In genomic region chr7:142045932-142046331, GRCm38 (mm10) we compare ENCODE assay signal across 22 mouse cellular contexts. TPM values are rescaled to one million over a fixed set of nuclear protein-coding genes. Genes with fewer than 3 reads are reported as not detected.
DNase-seq lines count a peak whose midpoint lies in the region; ATAC-seq and TF ChIP-seq lines count a peak whose summit lies in the region.
"Had no signal": no experiment of that assay in that cellular context is flagged by ENCODE, and none has a peak within 500 bp of the region (broad histone marks: within the 10 kb centered on the region; RNA-seq: fewer than 3 reads in every experiment).

No protein-coding gene starts in this region.

- WGBS in heart, adult 2 months = 68% methylated on average over 1 of the region's 1 CpGs
- 66% methylated on average over 1 of the region's 1 CpGs for WGBS in intestine, embryonic 15.5 days
- WGBS in intestine, embryonic 16.5 days = 26% methylated on average over 1 of the region's 1 CpGs
- WGBS in stomach, embryonic 16.5 days = 62% methylated on average over 1 of the region's 1 CpGs

- H3K4me2 ChIP-seq in intestine, embryonic 15.5 days (replicated peaks) = no peak overlapping the region
- H3K4me2 ChIP-seq in intestine, embryonic 16.5 days (ENCODE audit: low read depth, low read length) = no peak overlapping the region
- no peak overlapping the region for H3K4me2 ChIP-seq in stomach, embryonic 16.5 days (ENCODE audit: low read depth, low read length)
- H3K4me2 ChIP-seq: heart, embryonic 12.5 days; heart, embryonic 15.5 days; hindbrain, embryonic 14.5 days had no signal

- no peak for TF ChIP-seq CTCF in heart, adult 2 months (IDR thresholded peaks at IDR 0.05)

- H3K36me3 ChIP-seq in heart, adult 2 months (ENCODE audit: control insufficient read depth, insufficient read depth, low read length) = peaks cover 32% of the 10 kb centered on the region
- H3K36me3 ChIP-seq in intestine, embryonic 15.5 days = no peaks in the 10 kb centered on the region
- H3K36me3 ChIP-seq in intestine, embryonic 16.5 days (ENCODE audit: control insufficient read depth, insufficient read depth, low read length) = no peaks in the 10 kb centered on the region
- H3K36me3 ChIP-seq in stomach, embryonic 16.5 days (ENCODE audit: control insufficient read depth, insufficient read depth, low read length) = no peaks in the 10 kb centered on the region
- H3K36me3 ChIP-seq: heart, embryonic 15.5 days had no signal

- no peak for TF ChIP-seq POLR2A in heart, adult 2 months (IDR thresholded peaks at IDR 0.05; ENCODE audit: insufficient read depth, low read depth, low read length)

- no peak for TF ChIP-seq EP300 in heart, adult 2 months (IDR thresholded peaks at IDR 0.05; ENCODE audit: insufficient read depth, low read depth, low read length)

- no peak overlapping the region for H3K9ac ChIP-seq in heart, adult 2 months (ENCODE audit: low read depth, low read length)
- no peak overlapping the region for H3K9ac ChIP-seq in intestine, embryonic 15.5 days
- H3K9ac ChIP-seq in intestine, embryonic 16.5 days (ENCODE audit: low read depth, low read length) = no peak overlapping the region
- H3K9ac ChIP-seq in stomach, embryonic 16.5 days (ENCODE audit: low read length) = no peak overlapping the region
- H3K9ac ChIP-seq: heart, embryonic 12.5 days; heart, embryonic 15.5 days; hindbrain, embryonic 14.5 days had no signal

- intact Hi-C loops in heart, adult 2 months (cut with DNase I) = no loop called here
- intact Hi-C loops in heart, postnatal 14 days (cut with DNase I) = no loop called here
- intact Hi-C loops in left cerebral cortex, postnatal 25 days (cut with DNase I) = no loop called here

- H3K4me3 ChIP-seq in heart, adult 2 months = no peak overlapping the region
- no peak overlapping the region for H3K4me3 ChIP-seq in intestine, embryonic 15.5 days (replicated peaks)
- no peak overlapping the region for H3K4me3 ChIP-seq in intestine, embryonic 16.5 days (ENCODE audit: low read length)
- no peak overlapping the region for H3K4me3 ChIP-seq in stomach, embryonic 16.5 days (replicated peaks; ENCODE audit: low read length)
- H3K4me3 ChIP-seq: heart, embryonic 12.5 days; heart, embryonic 15.5 days had no signal

- ATAC-seq in intestine, embryonic 15.5 days = peak; percentile 81
- ATAC-seq in intestine, embryonic 16.5 days = peak; percentile 88
- ATAC-seq in stomach, embryonic 16.5 days (ENCODE audit: insufficient read depth, low FRiP score) = 0 out of 2 replicates have a peak, but pooled peaks have one; percentile 29
- ATAC-seq: activated CD4-positive, CD25-positive, alpha-beta regulatory T cell, adult 4 months; forebrain, embryonic 14.5 days; hindbrain, postnatal 0 days; inflammation-experienced regulatory T-cells, adult 6 months had no signal

- DNase-seq in heart, adult 2 months = no peak
- DNase-seq in heart, postnatal 14 days = no peak
- DNase-seq in left cerebral cortex, postnatal 25 days (ENCODE audit: low spot score in 2 of 2) = no peak
- DNase-seq: adrenal gland, adult 8-10 months; adrenal gland, postnatal 25 days; cerebellum, adult 18-20 months; cerebellum, adult 9-10 months; cerebellum, postnatal 14 days; gastrocnemius, postnatal 10 days; heart, adult 11 months; heart, postnatal 10 days; heart, postnatal 4 days had no signal

- no peaks in the 10 kb centered on the region for H3K9me3 ChIP-seq in intestine, embryonic 15.5 days
- no peaks in the 10 kb centered on the region for H3K9me3 ChIP-seq in intestine, embryonic 16.5 days (ENCODE audit: control insufficient read depth, low read length)
- no peaks in the 10 kb centered on the region for H3K9me3 ChIP-seq in stomach, embryonic 16.5 days (replicated peaks; ENCODE audit: control insufficient read depth, low read length)
- H3K9me3 ChIP-seq: heart, embryonic 12.5 days; heart, embryonic 15.5 days had no signal

- H3K4me1 ChIP-seq in heart, adult 2 months (ENCODE audit: control insufficient read depth, insufficient read depth, low read length) = peaks cover 21% of the 10 kb centered on the region
- H3K4me1 ChIP-seq in intestine, embryonic 15.5 days (replicated peaks) = 0 out of 2 replicates have a peak, but pooled peaks cover 2% of the 10 kb centered on the region
- H3K4me1 ChIP-seq in intestine, embryonic 16.5 days (ENCODE audit: control insufficient read depth, insufficient read depth, low read length) = peaks cover 10% of the 10 kb centered on the region
- H3K4me1 ChIP-seq in stomach, embryonic 16.5 days (ENCODE audit: control insufficient read depth, insufficient read depth, low read length) = no peaks in the 10 kb centered on the region

- no peaks in the 10 kb centered on the region for H3K27me3 ChIP-seq in heart, adult 2 months (ENCODE audit: control insufficient read depth, insufficient read depth, low read length)
- no peaks in the 10 kb centered on the region for H3K27me3 ChIP-seq in intestine, embryonic 15.5 days (replicated peaks)
- no peaks in the 10 kb centered on the region for H3K27me3 ChIP-seq in intestine, embryonic 16.5 days (replicated peaks; ENCODE audit: control insufficient read depth, insufficient read depth, low read length)
- H3K27me3 ChIP-seq in stomach, embryonic 16.5 days (ENCODE audit: control insufficient read depth, insufficient read depth, low read length) = no peaks in the 10 kb centered on the region
- H3K27me3 ChIP-seq: heart, embryonic 12.5 days; heart, embryonic 15.5 days had no signal

- H3K27ac ChIP-seq in heart, adult 2 months = peak overlapping the region; percentile 30
- H3K27ac ChIP-seq in intestine, embryonic 15.5 days = peak overlapping the region; percentile 19; the same call in 1 of the 2 replicates
- peak overlapping the region; percentile 55 for H3K27ac ChIP-seq in intestine, embryonic 16.5 days (ENCODE audit: low read length)
- H3K27ac ChIP-seq in stomach, embryonic 16.5 days (ENCODE audit: low read length) = peak overlapping the region; percentile 42; the same call in 1 of the 2 replicates
- H3K27ac ChIP-seq: heart, embryonic 15.5 days; hindbrain, embryonic 14.5 days; hindbrain, postnatal 0 days had no signal

- peaks cover 20% of the 10 kb centered on the region for H3K79me2 ChIP-seq in heart, adult 2 months (replicated peaks; ENCODE audit: control insufficient read depth, insufficient read depth, low read length)

RNA-seq across cellular contexts. Expression of gene Mob2, which starts 14.9 kb away (rescaled TPM):
- 10 to 100 TPM; 41.9 to 44.5 TPM for total RNA-seq in heart, adult 2 months (2021)
- 44.8 and 58.9 TPM in 2 replicates for polyA plus RNA-seq in heart, adult 2 months (2012; rRNA removed)
- total RNA-seq in heart, postnatal 14 days (2021) = 10 to 100 TPM; 39.9 to 43.0 TPM
- 57.8 and 61.8 TPM in 2 replicates for polyA plus RNA-seq in intestine, embryonic 15.5 days (2015; fragmentation: Nextera tagmentation; extraction: Ambion mirVana)
- polyA plus RNA-seq in intestine, embryonic 16.5 days (2015; fragmentation: Nextera tagmentation; extraction: Ambion mirVana) = 57.8 and 64.4 TPM in 2 replicates
- 73.9 and 75.9 TPM in 2 replicates for polyA plus RNA-seq in stomach, embryonic 16.5 days (2015; fragmentation: Nextera tagmentation; extraction: Ambion mirVana)
- 10 to 100 TPM; 33.7 to 37.8 TPM for total RNA-seq in left cerebral cortex, postnatal 25 days (2021)

RNA-seq across cellular contexts. Expression of gene Dusp8, which starts 49.7 kb away (rescaled TPM):
- total RNA-seq in heart, adult 2 months (2021) = 10 to 100 TPM; 37.4 to 43.2 TPM
- 31.4 and 38.4 TPM in 2 replicates for polyA plus RNA-seq in heart, adult 2 months (2012; rRNA removed)
- total RNA-seq in heart, postnatal 14 days (2021) = 10 to 100 TPM; 29.2 to 35.4 TPM
- 6.6 TPM in 2 replicates for polyA plus RNA-seq in intestine, embryonic 15.5 days (2015; fragmentation: Nextera tagmentation; extraction: Ambion mirVana)
- polyA plus RNA-seq in intestine, embryonic 16.5 days (2015; fragmentation: Nextera tagmentation; extraction: Ambion mirVana) = 4.8 and 5.6 TPM in 2 replicates
- polyA plus RNA-seq in stomach, embryonic 16.5 days (2015; fragmentation: Nextera tagmentation; extraction: Ambion mirVana) = 6.4 TPM in 2 replicates
- total RNA-seq in left cerebral cortex, postnatal 25 days (2021) = 100 to 1,000 TPM; 152 TPM
- polyA plus RNA-seq: inflammation-experienced regulatory T-cells, adult 6 months had no signal

Comparison
In these comparisons a context has a peak if more than half of its experiments do, and no peak if none do; other contexts are left out.
1. ATAC-seq: peak in every context shown above with its lines; median percentile 88 in intestine, embryonic 16.5 days; 81 in intestine, embryonic 15.5 days; 29 in stomach, embryonic 16.5 days.